Mouse (Mus musculus) T-cell, adult 2 months (primary cell): ENCODE measurements around the gene Sfi1.
"Not testable (repeated sequence)": the region's sequence is repeated elsewhere in the genome, so short reads cannot be mapped to it uniquely, and the experiment has no call there.

Experiments used
- DNase-seq: peaks from one replicate; pipeline ENCODE4 v3.0.0; 2022; ENCODE audit warnings: low spot score

Sfi1 gene

GRCm38 (mm10) chr11:3103619-3104164, 89.6 kb downstream of the Sfi1 start:
- no peak for DNase-seq

GRCm38 (mm10) chr11:3102626-3103025, 90.6 kb downstream of the Sfi1 start:
- not testable (repeated sequence) for DNase-seq

- no peak for DNase-seq
Observed at GRCm38 (mm10) chr11:3101875-3102494, 91.3 kb downstream of the Sfi1 start.

- DNase-seq, result no peak
Observed at GRCm38 (mm10) chr11:3101072-3101874, 92.0 kb downstream of the Sfi1 start.

GRCm38 (mm10) chr11:3100066-3100645, 93.1 kb downstream of the Sfi1 start:
- DNase-seq, result not testable (repeated sequence)
